Mouse (Mus musculus): ENCODE measurements around the gene Capn5.

DNA sequence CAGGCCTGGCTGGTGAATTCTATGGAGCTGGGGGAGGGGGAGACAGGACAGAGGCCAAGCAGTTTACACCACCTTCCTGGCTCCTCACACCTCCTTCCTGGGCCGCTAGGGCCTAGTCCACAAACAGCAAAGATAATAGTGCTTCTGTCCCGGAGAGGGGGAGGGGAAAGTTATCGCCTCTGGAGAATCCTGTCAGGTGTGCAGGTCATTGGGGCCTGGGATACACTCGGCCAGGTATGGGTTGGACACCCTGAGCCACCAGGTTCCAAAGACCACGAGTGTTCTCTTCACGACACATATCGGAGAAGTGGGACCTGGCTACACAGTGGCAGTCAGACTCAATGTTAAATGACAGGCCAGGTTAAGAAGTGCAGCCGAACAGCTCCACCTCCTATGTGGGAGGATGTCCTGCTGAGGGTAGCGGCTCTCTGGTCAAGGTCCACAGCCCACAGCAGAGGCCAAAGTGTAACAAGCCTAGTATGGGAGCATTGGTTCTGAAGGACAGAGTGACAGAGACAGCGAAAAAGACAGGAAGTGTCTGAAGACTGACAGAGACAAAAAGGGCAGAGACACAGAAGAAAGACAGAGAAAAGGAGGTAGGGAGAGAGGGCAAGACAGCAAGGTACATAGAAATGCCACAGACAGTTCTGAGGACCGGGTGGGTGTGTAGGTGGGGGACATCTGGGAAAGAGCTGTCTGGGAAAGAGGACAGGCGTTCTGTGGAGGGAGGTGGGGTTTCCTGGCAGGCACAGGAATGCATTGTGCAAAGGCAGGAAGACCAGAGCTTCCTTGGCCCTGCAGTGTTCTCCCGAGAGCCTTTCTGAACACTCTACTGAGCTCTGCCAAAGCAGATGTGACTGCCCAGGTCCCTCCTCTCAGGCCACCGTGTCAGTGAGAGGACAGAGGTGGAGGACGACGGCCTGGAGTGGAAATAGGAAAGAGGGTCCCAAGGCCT is 73.3 kb downstream of the Capn5 start:
- TF ChIP-seq POLR2A (IDR thresholded peaks at IDR 0.05; ENCODE audit: low read depth, low read length) (no peak; the same call in 1 of the 2 replicates), CTCF (IDR thresholded peaks at IDR 0.05; ENCODE audit: extremely low read depth, insufficient read length, insufficient replicate concordance, low read depth, low read length) (no peak)

Data from small intestine, adult 2 months (tissue).